Mouse (Mus musculus): Measurements from ENCODE around the gene Xpnpep2. TPM values are rescaled to one million over a fixed set of nuclear protein-coding genes. Genes with fewer than 3 reads are reported as not detected.

Xpnpep2 gene
- total RNA-seq, 2 experiments from 2014 or later: 1.5 to 2.6 TPM

DNA sequence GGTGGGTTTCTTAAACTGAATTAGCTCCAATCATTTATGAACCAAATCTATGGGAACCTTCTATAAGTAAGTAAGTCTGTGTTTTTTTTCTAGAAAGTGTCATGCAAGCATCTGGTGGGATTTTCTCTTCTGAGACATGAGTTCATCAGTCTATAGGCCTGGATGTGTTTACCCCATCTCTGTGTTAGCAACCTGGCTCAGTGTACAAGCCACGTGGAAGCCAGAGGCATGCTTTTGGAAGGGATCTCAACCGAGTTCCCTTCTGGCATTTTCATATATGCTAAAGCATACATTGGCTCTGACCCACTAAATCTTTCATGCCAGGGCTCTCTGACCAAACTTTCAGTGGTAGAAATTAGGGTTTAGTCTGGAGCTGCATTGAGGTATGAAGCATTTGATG lies 45.4 kb downstream of the Xpnpep2 start:
- intact Hi-C loops (cut with DNase I): no loop called here
- DNase-seq: no peak

DNA sequence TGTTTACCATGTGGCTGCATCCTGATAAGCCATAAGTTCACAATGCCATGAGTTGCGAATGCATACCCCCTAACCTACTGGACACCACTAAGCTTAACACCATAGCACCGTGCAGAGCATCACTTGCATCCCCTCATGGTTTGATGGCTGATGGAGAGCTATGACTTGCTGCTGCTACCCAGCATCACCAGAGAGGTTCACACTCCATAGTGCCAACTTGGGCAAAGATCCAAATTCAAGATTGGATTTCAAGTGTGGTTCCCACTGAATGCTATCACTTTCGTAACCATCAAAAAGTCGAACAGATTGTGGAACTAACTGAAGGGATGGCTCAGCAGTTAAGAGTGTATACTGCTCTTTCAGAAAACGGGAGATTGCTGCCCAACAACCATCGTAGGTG lies 47.0 kb downstream of the Xpnpep2 start:
- DNase-seq: no peak
- intact Hi-C loops (cut with DNase I): no loop called here

GRCm38 (mm10) chrX:48157396-48157795 lies 48.9 kb downstream of the Xpnpep2 start:
- no peak for DNase-seq
- intact Hi-C loops (cut with DNase I): no loop called here

GRCm38 (mm10) chrX:48158229-48158919 lies 49.8 kb downstream of the Xpnpep2 start:
- no peak for DNase-seq
- intact Hi-C loops (cut with DNase I): no loop called here

DNA sequence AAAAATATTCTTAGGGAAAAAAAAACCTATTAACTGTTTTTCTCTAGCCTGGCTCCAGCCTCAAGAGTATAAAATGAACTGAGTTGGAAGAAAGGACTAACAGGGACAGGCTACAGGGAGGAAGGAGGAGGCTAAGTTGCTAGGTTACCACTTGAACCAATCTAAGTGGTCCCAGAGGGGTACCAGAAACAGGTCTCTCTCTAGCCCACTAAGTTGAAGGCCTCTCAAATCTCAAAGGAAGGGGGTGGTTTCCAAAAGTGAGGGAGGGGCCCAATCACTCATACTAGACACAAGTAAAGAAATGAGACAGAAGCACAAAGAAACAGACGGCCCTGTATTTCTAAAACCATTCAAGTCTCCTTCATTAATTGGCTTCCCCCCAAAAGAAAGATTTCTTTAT lies 61.4 kb downstream of the Xpnpep2 start:
- intact Hi-C loops (cut with DNase I): no loop called here
- DNase-seq: no peak

GRCm38 (mm10) chrX:48170368-48170767 lies 61.8 kb downstream of the Xpnpep2 start:
- no peak for DNase-seq
- intact Hi-C loops (cut with DNase I): no loop called here

- DNase-seq: no peak
- intact Hi-C loops (cut with DNase I): no loop called here
Measured at GRCm38 (mm10) chrX:48181844-48182243, 73.3 kb downstream of the Xpnpep2 start.

- DNase-seq: no peak
- intact Hi-C loops (cut with DNase I): no loop called here
Measured at GRCm38 (mm10) chrX:48184703-48185102, 76.2 kb downstream of the Xpnpep2 start.

Other genes with a start within 250 kb of the Xpnpep2 start
- gene Smarca1, start 215.8 kb upstream of the Xpnpep2 start, total RNA-seq (2021): 1 to 10 TPM; 2.0 to 2.6 TPM
- 10 to 100 TPM; 13.4 to 15.5 TPM for gene Ocrl, start 196.3 kb upstream of the Xpnpep2 start, total RNA-seq (2021)
- 10 to 100 TPM; 13.2 to 20.6 TPM for gene Apln, start 73.9 kb upstream of the Xpnpep2 start, total RNA-seq (2021)
- gene Sash3, start 37.7 kb downstream of the Xpnpep2 start, total RNA-seq (2021): 1 to 10 TPM; 1.3 to 5.8 TPM
- 10 to 100 TPM; 26.9 to 30.2 TPM for gene Zdhhc9, start 100.2 kb downstream of the Xpnpep2 start, total RNA-seq (2021)
- gene Utp14a, start 148.1 kb downstream of the Xpnpep2 start, total RNA-seq (2021): 10 to 100 TPM; 14.0 to 16.4 TPM
- gene Bcorl1, start 232.6 kb downstream of the Xpnpep2 start, total RNA-seq (2021): 1 to 10 TPM; 8.2 to 8.8 TPM